Comparison of ENCODE assay signal across 8 mouse cellular contexts in the genomic region with DNA sequence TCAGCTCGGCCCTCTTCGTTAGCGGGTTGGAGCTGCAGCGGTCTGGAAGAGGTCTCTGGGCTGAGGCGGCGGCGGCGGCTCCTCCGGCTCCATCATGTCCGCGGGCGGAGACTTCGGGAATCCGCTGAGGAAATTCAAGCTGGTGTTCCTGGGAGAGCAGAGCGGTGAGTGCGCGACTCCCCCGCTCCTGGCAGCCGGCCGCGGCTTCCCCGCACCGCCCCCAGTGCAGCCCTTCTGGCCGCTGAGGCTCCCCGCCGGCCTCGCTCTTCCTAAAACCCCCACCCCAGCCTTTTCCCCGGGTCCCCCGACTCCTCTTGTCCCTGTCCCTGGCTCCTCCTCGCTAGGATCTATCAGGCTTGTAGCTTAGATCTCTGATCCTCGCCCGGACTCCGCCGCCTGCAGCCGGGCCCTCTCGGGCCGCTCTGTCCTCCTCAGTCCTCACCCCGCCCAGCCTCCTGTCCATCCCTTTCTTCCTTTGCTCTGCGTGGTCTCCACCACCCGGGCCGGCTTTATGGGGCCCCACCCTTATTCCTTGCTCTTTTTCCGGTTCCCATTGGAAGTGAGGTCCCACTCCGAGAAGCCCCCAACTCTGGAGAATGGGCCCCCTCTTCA. TPM values are rescaled to one million over a fixed set of nuclear protein-coding genes. Genes with fewer than 3 reads are reported as not detected.
A peak's percentile ranks its signal among the peaks of the same experiment; 100 is the strongest.
DNase-seq lines count a peak whose midpoint lies in the region; ATAC-seq and TF ChIP-seq lines count a peak whose summit lies in the region.

Mrpl48 (minus strand) TSS at position 172 of the 612 bp plus-strand sequence.

- H3K4me2 ChIP-seq in embryonic facial prominence, embryonic 14.5 days (ENCODE audit: low read depth, low read length): peak within 1 kb of the TSS; percentile 62
- H3K4me2 ChIP-seq in limb, embryonic 12.5 days: peak within 1 kb of the TSS; percentile 81
- peak within 1 kb of the TSS; percentile 68 for H3K4me2 ChIP-seq in midbrain, embryonic 12.5 days (replicated peaks)

- peaks cover 12% of the 10 kb centered on the region for H3K4me1 ChIP-seq in embryonic facial prominence, embryonic 14.5 days (ENCODE audit: control insufficient read depth, insufficient read depth, low read length)
- peaks cover 2% of the 10 kb centered on the region; the same call in 1 of the 2 replicates for H3K4me1 ChIP-seq in heart, adult 2 months (ENCODE audit: control insufficient read depth, insufficient read depth, low read length)
- peaks cover 9% of the 10 kb centered on the region; the same call in 1 of the 2 replicates for H3K4me1 ChIP-seq in kidney, adult 2 months (ENCODE audit: control insufficient read depth, insufficient read depth, low read length)
- H3K4me1 ChIP-seq in limb, embryonic 12.5 days (replicated peaks): peaks cover 4% of the 10 kb centered on the region
- H3K4me1 ChIP-seq in midbrain, embryonic 12.5 days: peaks cover 11% of the 10 kb centered on the region

- intact Hi-C loops in heart, adult 2 months (cut with DNase I): no loop called here

- no peaks in the 10 kb centered on the region for H3K36me3 ChIP-seq in embryonic facial prominence, embryonic 14.5 days (ENCODE audit: control insufficient read depth, insufficient read depth, low read length)
- peaks cover 5% of the 10 kb centered on the region for H3K36me3 ChIP-seq in heart, adult 2 months (ENCODE audit: control insufficient read depth, insufficient read depth, low read length)
- H3K36me3 ChIP-seq in kidney, adult 2 months (ENCODE audit: control insufficient read depth, insufficient read depth, low read length): no peaks in the 10 kb centered on the region
- no peaks in the 10 kb centered on the region for H3K36me3 ChIP-seq in limb, embryonic 12.5 days
- no peaks in the 10 kb centered on the region for H3K36me3 ChIP-seq in midbrain, embryonic 12.5 days

- under 1% methylated on average over 25 of the region's 43 CpGs for WGBS in embryonic facial prominence, embryonic 14.5 days
- WGBS in heart, adult 2 months: under 1% methylated on average over 38 of the region's 43 CpGs
- under 1% methylated on average over 43 of the region's 43 CpGs for WGBS in kidney, adult 2 months
- WGBS in limb, embryonic 12.5 days: under 1% methylated on average over 43 of the region's 43 CpGs
- WGBS in midbrain, embryonic 12.5 days: 1% methylated on average over 43 of the region's 43 CpGs

- TF ChIP-seq CTCF in heart, adult 2 months (IDR thresholded peaks at IDR 0.05): no peak
- TF ChIP-seq CTCF in kidney, adult 2 months (conservative IDR thresholded peaks at IDR 0.05; ENCODE audit: insufficient read depth, insufficient read length, low read depth, low read length): no peak

- no peaks in the 10 kb centered on the region for H3K9me3 ChIP-seq in embryonic facial prominence, embryonic 14.5 days (ENCODE audit: control insufficient read depth, low read length)
- no peaks in the 10 kb centered on the region for H3K9me3 ChIP-seq in limb, embryonic 12.5 days
- no peaks in the 10 kb centered on the region for H3K9me3 ChIP-seq in midbrain, embryonic 12.5 days

- peaks cover 2% of the 10 kb centered on the region for H3K79me2 ChIP-seq in heart, adult 2 months (replicated peaks; ENCODE audit: control insufficient read depth, insufficient read depth, low read length)

- TF ChIP-seq EP300 in heart, adult 2 months (IDR thresholded peaks at IDR 0.05; ENCODE audit: insufficient read depth, low read depth, low read length): no peak

- peak within 1 kb of the TSS; percentile 95 for H3K9ac ChIP-seq in embryonic facial prominence, embryonic 14.5 days (ENCODE audit: low read depth, low read length)
- H3K9ac ChIP-seq in heart, adult 2 months (ENCODE audit: low read depth, low read length): peak within 1 kb of the TSS; percentile 98
- H3K9ac ChIP-seq in limb, embryonic 12.5 days (replicated peaks): peak within 1 kb of the TSS; percentile 96
- H3K9ac ChIP-seq in midbrain, embryonic 12.5 days (replicated peaks): peak within 1 kb of the TSS; percentile 98

- no peak for TF ChIP-seq POLR2A in heart, adult 2 months (IDR thresholded peaks at IDR 0.05; ENCODE audit: insufficient read depth, low read depth, low read length)
- no peak for TF ChIP-seq POLR2A in kidney, adult 2 months (IDR thresholded peaks at IDR 0.05; ENCODE audit: low read depth, low read length)

- no peaks in the 10 kb centered on the region for H3K27me3 ChIP-seq in embryonic facial prominence, embryonic 14.5 days (replicated peaks; ENCODE audit: control insufficient read depth, insufficient read depth, low read length)
- H3K27me3 ChIP-seq in heart, adult 2 months (ENCODE audit: control insufficient read depth, insufficient read depth, low read length): no peaks in the 10 kb centered on the region
- H3K27me3 ChIP-seq in kidney, adult 2 months (replicated peaks; ENCODE audit: control insufficient read depth, insufficient read depth, low read length): no peaks in the 10 kb centered on the region
- H3K27me3 ChIP-seq in limb, embryonic 12.5 days: no peaks in the 10 kb centered on the region
- peaks cover 3% of the 10 kb centered on the region; the same call in 1 of the 2 replicates for H3K27me3 ChIP-seq in midbrain, embryonic 12.5 days

- peak; percentile 20 for ATAC-seq in embryonic facial prominence, embryonic 14.5 days (ENCODE audit: low read depth)
- ATAC-seq in limb, embryonic 12.5 days (ENCODE audit: insufficient number of reproducible peaks, insufficient read depth, low FRiP score, low TSS enrichment, low read depth): peak; percentile 33; the same call in 1 of the 2 replicates
- peak; percentile 48 for ATAC-seq in midbrain, embryonic 12.5 days (ENCODE audit: low FRiP score, low read depth)

- peak within 1 kb of the TSS; percentile 94 for H3K4me3 ChIP-seq in embryonic facial prominence, embryonic 14.5 days (ENCODE audit: low read depth, low read length)
- peak within 1 kb of the TSS; percentile 99 for H3K4me3 ChIP-seq in heart, adult 2 months
- H3K4me3 ChIP-seq in kidney, adult 2 months (ENCODE audit: insufficient read depth, low read depth, low read length): peak within 1 kb of the TSS; percentile 95
- peak within 1 kb of the TSS; percentile 98 for H3K4me3 ChIP-seq in limb, embryonic 12.5 days (replicated peaks)
- H3K4me3 ChIP-seq in midbrain, embryonic 12.5 days: peak within 1 kb of the TSS; percentile 88

- peak; percentile 41 for DNase-seq in 3T3-L1 (ENCODE audit: low read depth, low spot score)
- DNase-seq in adrenal gland, postnatal 36 days: peak; percentile 62 to 75
- peak; percentile 56 for DNase-seq in embryonic facial prominence, embryonic 14.5 days (ENCODE audit: low spot score)
- peak; percentile 74 to 76 for DNase-seq in heart, adult 2 months
- peak; percentile 56 for DNase-seq in kidney, adult 2 months
- DNase-seq in spleen, adult 12 weeks (ENCODE audit: low spot score): peak; percentile 37

- peak within 1 kb of the TSS; percentile 98 for H3K27ac ChIP-seq in embryonic facial prominence, embryonic 14.5 days (replicated peaks; ENCODE audit: low read depth, low read length)
- peak within 1 kb of the TSS; percentile 92 for H3K27ac ChIP-seq in heart, adult 2 months
- peak within 1 kb of the TSS; percentile 96 for H3K27ac ChIP-seq in kidney, adult 2 months (ENCODE audit: insufficient read depth, low read depth, low read length)
- peak within 1 kb of the TSS; percentile 99 for H3K27ac ChIP-seq in limb, embryonic 12.5 days
- peak within 1 kb of the TSS; percentile 99 for H3K27ac ChIP-seq in midbrain, embryonic 12.5 days (replicated peaks)

RNA-seq across cellular contexts. Expression of gene Mrpl48, which starts in this region (rescaled TPM):
- total RNA-seq in adrenal gland, postnatal 36 days (2021): 10 to 100 TPM; 56.7 to 58.3 TPM
- polyA plus RNA-seq in embryonic facial prominence, embryonic 14.5 days (2014; fragmentation: Nextera tagmentation; extraction: Ambion mirVana): 82.1 and 84.5 TPM in 2 replicates
- 10 to 100 TPM; 65.7 to 69.9 TPM for total RNA-seq in heart, adult 2 months (2021)
- polyA plus RNA-seq in heart, adult 2 months (2012; rRNA removed): 24.1 and 32.9 TPM in 2 replicates
- 21.0 and 27.5 TPM in 2 replicates for polyA plus RNA-seq in kidney, adult 2 months (2012; rRNA removed)
- polyA plus RNA-seq in limb, embryonic 12.5 days (2016; fragmentation: Nextera tagmentation; extraction: Ambion mirVana): 59.5 and 66.2 TPM in 2 replicates
- 67.7 and 69.4 TPM in 2 replicates for polyA plus RNA-seq in midbrain, embryonic 12.5 days (2016; fragmentation: Nextera tagmentation; extraction: Ambion mirVana)

Comparison
In these comparisons a context has a peak if more than half of its experiments do, and no peak if none do; other contexts are left out.
1. Peak in every context shown above with its lines: DNase-seq, ATAC-seq, H3K4me3 ChIP-seq and H3K27ac ChIP-seq.